Mouse (Mus musculus): ENCODE measurements around the gene Cnot2.
"Not testable (repeated sequence)": the region's sequence is repeated elsewhere in the genome, so short reads cannot be mapped to it uniquely, and the experiment has no call there.

Cnot2 gene

DNA sequence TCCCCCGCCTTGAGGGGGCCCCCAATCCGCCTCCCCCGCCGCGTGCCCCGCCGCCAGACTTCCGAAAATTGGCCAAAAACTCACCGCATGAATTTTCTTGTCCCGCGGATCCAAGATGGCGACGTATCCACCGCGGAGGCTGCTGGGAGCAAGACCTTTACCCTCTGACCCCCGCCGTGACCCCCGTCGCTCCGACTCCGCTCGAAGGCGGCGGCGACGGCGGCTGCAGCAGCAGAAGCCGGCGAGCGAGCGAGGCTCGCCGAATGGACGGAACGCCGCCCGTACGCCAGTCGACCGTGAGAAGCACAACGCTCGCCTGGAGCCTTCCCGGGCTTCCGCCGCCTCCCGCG is at the start of gene Cnot2:
TSS of gene Cnot2 (minus strand) at position 143 of the 350 bp plus-strand sequence.
- peak; percentile 47 for DNase-seq (ENCODE audit: low read depth)

DNA sequence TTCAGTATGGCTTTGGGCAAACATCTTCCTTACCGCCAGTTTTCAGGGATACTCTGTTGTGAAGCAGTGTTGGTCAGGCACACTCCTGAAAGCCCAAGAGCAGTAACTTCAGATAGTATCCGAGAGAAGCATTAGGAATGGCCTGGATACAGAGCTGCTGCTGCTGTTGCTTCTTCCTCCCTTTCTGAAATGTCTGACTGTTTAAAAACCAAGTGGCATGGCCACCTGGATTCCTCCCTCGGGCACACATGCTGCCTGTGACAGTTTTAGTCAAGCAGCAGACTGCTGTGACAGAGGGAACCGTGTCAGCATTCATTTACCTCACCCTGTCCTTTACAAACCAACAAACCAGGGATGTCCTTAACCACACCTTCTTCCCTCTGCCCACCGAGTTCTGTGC is 47.6 kb upstream of the Cnot2 start:
- no peak for DNase-seq (ENCODE audit: low read depth)

DNA sequence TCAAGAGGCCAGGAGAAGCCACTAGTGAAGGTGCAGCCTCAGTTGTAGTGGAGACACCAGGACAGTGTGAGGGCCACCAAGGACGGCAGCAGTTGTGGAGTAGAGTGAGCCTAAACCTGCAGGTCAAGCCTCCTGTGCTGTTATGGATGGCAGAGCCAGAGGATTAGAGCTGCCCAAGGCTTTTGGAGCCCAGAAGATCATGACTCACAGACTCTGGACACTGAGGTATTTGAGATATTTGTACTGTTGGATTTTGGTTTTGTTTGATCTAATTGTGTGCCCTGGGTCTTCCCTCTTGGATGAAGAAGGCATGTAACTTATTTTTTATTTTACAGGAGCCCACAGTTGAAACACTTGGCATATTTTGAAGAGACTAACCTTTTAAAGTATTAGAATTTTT is 44.7 kb upstream of the Cnot2 start:
- DNase-seq (ENCODE audit: low read depth), result no peak

DNA sequence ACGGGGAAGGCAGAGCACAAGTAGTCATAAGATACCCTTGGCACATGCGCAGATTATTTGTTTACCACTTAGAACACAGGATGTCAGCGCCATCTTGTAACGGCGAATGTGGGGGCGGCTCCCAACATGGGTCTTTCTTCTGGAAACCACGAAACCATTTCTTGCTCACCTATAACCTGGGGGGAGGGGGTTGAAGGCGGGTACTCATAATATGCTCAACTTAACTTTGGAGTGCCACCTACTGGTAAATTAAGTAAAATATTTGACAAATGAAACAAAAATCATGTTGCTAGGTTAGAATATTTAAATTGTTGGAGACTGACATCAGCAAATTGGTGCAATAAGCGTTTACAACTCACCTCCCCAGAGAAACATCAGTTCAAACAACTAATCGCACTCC is 31.9 kb upstream of the Cnot2 start:
- not testable (repeated sequence) for DNase-seq (ENCODE audit: low read depth)

DNA sequence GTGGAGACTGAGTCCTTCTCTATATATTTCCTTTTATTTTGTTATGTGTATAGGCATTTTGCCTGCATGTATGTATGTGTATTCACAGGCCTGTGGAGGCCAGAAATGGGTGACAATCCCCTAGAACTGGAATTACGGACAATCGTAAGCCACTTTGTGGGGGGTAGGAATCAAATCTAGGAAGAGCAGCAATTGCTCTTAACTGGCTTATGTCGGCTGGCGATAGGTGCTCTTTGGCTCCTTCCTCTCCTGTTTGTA is 23.5 kb upstream of the Cnot2 start:
- no peak for DNase-seq (ENCODE audit: low read depth)

DNA sequence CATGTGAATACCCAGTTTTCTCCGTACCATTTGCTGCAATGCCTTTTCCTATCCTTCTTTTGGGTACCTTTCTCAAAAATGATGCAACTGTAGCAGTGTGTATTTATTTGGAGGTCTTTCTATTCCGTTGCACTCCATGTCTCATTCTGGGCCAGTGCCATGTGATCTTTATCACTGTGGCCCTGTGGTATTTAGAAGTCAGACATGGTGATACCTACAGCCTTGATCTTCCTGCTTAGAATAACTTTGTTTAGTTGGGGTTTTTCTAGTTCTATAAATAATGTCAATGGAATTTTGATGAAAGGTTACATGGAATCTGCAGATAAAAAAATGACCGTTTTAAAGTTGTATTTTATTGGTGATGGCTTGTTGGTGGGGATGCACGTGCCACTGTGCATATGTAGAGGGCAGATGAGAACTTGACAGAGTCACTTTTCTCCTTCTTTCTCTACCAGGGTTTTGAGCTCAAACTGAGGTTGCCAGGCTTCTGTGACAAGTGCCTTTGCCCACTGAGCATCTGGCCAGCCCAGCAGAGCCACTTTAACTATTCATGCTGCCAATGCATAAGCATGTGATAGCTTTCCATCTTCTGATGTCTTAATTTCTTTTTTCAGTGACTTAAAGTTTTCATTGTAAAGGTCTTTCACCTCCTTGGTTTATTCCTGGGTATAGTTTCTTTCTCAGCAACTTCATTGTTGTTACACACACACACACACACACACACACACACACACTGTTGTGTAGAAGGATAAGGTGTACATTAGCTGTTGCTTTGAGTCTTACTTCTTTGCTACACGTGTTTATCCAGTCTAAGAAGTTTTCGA is 23.0 kb upstream of the Cnot2 start:
- no peak for DNase-seq (ENCODE audit: low read depth)

DNA sequence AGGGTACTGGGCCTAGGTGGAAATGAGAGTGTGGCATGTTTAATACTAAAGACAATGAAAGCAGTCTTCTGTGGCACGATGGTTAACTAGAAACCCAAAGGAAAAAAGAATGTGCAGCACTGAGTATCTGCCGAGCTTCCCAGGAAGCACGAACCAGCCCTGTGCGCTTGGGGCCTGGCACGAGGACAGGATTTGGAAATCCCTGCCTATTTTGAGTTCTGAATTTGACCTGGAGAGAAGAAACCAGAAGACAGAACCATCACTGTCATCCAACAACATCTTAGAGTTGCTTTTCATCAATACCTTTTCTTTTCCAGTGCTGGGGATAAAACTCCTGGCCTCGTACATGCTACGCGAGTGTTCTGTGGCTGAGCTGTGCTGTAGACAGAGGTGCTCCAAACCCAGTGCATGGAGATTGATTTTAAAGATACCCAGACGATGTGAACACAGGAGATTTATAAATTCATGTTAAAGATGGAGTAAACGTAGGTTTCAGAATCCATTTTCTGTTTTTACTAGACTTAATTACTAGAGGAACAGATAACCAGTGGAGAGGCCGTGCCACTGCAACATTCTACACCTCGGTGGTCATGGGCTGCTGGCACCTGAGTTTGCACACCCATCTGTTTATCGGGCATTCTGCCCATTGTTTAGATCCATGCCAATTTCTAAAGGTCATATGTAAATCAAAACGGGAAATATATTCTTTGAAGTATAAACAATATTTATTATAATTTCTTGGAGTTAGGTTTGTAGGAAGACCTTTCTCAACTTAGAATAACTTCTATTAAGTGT is 17.9 kb upstream of the Cnot2 start:
- DNase-seq (ENCODE audit: low read depth), result no peak

DNA sequence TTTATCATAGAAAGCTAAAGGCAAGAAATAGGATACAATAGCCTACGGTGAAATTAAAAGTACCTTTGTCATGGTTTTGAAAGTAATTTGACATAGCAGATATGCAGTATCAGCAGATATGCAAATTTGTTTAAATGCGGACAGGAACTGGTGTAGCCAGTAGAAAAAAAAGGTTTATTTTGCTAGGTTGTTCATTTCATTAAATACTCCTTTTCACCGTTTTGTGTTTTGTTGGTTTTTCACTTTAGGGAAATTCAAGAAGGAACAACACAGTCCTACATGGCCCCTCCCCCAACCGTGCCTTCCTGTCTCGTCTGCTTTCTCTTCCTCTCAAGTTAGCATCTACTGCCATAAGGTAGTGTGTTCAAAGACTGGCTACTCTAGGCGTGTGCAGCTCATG is 1.4 kb upstream of the Cnot2 start:
- DNase-seq (ENCODE audit: low read depth), result no peak

DNA sequence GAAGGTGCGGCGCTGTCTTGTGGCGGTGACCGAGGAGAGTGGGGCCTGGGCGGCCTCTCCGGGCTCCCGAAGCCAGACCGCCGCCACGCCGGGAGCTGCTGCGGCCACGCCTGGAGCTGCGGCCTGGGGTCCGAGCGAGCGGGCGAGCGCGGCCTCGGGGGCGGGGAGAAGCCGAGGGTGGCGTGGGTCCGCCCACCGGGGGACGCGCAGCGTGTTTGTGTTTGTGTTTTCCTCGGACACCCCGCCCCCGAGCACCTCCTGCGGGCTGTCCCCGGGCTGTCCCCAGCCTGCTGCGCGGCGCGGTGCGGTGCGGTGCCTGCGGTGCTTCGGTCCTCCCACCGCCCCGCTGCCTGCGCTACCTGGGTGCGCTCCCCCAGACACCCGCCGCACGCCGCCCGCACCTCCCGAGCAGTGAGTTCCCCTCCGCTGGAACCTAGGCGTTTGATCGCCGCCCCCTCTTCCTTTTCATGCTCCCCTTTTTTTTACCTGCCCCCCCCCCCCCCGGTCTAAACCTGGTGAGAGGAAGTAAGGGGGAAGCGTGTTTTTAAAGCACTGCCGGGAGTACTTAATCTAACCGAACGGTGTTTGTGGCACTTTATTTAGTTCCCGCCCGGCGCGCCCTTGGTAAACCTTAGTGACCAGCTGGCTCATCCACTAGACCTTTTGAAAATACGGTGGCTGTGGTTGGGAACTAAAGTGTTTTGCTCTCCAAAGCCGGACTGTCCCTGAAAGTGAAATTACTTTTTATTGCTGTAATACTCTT is 589 bp upstream of the Cnot2 start:
- no peak for DNase-seq (ENCODE audit: low read depth)

DNA sequence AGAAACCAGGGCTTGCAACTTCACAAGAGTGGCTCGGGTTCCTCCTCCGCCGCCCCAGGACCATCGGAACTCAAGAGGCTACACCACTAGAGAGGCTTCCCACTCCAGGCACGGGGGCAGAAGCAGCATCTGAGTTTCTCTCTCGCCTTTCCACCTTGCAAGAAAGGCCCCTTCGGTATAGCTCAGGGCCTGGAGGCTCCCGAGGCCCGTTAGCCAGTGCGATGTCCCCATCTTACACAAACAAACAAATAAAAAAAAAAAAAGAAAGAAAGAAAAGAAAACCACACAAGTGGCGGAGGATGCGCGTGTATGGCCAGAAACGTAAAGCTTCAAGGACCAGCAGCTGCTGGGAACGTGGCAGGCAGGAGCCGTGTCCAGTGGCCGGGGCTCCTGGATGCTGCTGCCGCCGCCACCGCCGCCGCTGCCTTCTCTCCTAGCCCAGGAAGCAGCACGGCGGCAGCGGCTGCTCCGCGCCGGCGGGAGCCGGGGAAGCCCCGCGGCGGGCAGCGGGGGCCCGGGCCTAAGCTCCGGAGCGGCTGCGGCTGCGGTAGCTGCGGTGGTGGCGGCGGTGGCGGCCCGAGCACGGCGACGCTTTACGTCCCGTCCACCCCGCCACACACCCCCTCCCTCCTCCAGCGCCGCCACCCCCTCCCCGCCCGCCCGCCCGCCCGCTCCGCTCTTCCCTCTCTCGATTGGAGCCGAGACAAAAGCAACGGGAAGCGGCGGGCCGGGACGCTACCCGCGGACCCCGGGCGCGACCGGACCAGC is 536 bp downstream of the Cnot2 start:
- no peak for DNase-seq (ENCODE audit: low read depth)

DNA sequence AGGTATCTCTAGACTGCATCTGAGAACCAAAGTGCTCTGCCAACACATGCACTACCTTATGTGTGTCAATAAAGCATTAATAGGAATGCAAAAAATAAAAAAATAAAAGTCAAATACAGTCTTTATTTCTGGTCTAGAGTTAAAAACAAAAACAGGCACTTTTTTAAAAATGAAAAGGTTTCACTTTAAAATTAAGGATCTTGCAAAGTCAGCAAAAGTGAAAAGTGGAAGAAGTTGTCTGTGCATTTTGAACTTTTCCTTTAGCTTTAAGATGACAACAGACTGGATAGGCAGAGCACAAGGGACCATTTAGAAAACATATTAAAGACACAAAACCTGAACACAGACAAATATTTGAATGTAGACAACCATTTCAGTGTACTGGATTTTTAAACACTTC is 1.8 kb downstream of the Cnot2 start:
- no peak for DNase-seq (ENCODE audit: low read depth)

DNA sequence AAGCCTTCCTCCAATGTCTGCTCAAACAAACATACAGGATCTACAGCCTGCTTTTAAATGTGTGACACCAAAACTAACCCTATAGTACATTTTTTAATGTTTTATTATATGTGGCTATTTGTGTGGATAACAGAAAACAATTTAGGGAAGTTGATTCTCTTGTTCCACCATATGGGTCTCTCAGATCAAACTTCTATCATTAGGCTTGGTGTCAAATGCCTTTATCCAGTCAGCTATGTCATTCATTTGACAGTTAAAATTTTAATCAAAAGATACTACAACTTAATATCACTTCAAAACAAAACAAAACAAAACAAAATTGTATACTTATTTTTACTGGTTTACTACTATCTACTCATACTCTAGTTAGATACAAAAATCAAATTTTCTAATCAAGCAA is 2.9 kb downstream of the Cnot2 start:
- DNase-seq (ENCODE audit: low read depth), result no peak

DNA sequence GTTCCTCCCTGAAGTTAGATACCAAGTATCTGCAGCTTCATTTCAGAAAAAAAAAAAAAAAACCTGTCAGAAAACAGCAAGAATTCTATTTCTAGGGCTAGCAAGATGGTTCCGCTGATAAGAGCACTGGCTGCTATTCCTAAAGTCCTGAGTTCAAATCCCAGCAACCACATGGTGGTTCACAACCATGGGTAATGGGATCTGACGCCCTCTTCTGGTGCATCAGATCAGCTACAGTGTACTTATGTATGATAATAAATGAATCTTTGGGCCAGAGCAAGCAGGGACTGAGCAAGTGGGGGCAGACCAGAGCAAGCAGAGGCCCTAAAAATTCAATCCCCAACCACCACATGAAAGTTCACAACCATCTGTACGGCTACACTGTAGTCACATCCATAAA is 4.1 kb downstream of the Cnot2 start:
- no peak for DNase-seq (ENCODE audit: low read depth)

DNA sequence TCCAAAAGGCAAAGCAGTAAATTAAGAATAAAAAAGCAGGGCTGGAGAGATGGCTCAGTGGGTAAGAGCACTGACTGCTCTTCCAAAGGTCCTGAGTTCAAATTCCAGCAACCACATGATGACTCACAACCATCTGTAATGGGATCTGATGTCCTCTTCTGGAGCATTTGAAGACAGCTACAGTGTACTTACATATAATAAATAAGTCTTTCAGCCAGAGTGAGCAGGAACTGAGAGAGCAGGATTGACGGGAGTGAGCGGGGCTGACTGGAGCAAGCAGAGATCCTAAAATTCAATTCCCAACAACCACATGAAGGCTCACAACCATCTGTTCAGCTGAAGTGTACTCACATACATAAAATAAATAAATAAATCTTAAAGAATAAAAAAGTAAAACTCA is 5.2 kb downstream of the Cnot2 start:
- not testable (repeated sequence) for DNase-seq (ENCODE audit: low read depth)

DNA sequence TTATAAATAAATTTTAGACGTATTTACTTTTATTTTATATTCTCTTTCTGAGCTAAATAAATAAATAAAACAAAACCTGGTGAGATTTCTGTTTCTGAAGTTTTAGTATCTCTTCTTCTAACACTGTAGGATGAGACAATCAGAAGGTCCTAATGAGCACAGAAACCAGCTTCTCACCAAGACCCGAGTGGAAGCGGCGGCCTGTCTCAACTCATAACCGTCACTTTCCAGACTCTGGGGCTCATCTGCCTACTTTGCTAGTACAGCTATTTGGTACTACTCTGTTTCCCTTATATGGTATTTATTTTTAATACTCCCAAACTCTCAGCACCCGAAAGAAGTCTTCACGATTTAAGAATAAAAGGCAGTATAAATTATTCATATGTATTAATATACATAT is 10.8 kb downstream of the Cnot2 start:
- DNase-seq (ENCODE audit: low read depth), result no peak

DNA sequence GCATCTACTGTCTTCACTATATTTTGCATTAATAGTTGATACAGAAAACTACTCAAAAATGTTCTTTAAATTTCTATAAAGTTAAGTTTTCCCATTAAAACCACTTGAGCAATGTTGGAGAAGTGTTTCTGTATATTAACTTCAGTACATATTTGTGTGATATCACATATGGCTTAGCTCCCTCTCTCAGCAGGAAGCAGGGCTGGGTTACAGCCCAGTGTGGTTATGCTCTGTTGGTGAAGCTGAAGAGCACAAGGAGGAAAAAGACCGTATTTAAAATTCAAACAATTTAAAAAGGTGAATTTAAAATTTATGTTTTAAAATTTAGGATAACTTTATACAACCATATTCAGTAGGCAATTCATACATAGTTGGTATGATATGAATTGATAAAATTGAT is 12.8 kb downstream of the Cnot2 start:
- DNase-seq (ENCODE audit: low read depth), result no peak

DNA sequence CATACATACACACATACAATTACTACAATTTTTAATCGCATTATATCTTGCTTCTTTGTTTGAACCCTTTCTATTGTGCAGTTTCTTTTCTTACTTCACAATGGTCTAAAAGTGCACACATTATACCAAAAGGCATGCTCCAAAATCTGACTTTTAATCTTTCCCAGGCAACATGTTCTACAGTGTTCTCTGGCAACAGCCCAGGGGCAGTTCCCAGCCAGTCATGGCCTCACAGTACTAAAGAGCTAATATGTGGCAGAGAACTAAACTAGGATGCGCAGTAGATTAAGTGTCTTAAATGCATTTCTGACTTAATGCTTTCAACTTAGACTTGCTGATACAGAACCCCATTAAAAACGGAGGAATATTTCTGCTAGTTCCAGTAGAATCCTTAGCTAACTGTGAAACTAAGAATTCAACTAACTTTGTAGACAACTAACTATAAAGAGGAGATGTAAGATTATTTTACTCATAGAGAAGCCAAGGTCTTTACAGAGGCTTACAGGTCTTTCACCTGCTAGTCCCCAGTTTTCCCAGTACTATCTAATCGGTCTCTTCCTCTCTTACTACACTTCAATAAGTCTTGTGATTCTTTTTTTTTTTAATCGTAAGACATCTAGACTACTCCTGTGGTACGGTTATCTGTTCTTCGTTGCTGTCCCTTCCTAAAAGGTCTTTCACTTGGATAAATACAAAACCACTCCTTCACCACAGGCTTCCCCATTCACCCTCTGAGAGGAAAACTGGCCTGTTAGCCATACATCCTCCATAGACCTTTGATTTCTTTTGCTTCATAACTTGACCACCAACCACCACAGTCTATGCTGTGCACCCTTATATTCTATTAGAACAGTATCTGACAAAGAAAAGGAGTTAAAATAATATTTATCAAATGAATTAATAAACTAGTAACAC is 13.6 kb downstream of the Cnot2 start:
- no peak for DNase-seq (ENCODE audit: low read depth)

DNA sequence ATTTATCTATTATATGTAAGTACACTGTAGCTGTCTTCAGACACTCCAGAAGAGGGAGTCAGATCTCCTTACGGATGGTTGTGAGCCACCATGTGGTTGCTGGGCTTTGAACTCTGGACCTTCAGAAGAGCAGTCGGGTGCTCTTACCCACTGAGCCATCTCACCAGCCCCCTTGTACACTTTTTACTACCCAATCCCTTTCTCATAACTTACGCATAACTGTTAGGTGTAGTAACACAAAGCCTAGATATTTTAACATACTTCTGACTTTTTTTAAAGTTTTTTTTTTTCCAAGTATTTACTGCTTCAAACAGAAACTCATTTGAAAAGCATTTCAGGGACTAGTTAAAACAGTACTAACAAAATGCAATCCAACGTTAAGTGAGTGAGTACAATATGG is 14.8 kb downstream of the Cnot2 start:
- DNase-seq (ENCODE audit: low read depth), result not testable (repeated sequence)

DNA sequence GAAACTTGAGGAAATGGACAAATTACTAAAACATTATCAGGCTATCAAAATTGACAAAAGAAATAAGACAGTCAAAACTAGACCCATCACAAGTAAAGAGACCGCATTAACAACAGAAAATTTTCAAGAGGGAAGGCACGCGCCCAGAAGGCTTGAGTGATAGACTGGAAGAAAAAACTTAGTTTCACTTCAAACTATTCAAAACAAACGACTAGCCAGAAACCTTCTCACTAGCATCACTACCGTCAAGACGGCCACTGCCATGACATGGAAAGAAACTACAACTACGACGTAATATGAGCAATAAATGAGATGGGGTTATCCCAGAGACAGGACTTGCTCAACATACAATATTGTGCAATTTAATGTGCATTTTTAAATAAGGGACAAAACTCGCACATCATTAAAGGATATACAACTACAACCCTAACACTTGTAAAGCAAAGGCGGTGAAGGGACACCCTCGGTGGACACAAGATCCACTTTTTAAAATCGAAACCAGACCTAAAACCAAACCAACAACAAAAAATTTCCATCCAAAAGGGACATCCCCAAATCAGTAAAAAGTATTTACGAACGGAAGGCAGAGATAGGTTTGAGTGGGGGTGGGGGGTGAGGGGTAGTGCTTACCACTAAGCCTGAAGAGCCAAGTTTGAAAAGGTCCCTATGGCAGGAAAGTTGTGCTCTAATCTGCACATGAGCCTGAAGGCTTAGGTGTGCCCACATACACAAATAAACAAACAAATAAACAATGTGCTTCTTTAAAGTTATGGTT is 16.3 kb downstream of the Cnot2 start:
- DNase-seq (ENCODE audit: low read depth), result no peak

DNA sequence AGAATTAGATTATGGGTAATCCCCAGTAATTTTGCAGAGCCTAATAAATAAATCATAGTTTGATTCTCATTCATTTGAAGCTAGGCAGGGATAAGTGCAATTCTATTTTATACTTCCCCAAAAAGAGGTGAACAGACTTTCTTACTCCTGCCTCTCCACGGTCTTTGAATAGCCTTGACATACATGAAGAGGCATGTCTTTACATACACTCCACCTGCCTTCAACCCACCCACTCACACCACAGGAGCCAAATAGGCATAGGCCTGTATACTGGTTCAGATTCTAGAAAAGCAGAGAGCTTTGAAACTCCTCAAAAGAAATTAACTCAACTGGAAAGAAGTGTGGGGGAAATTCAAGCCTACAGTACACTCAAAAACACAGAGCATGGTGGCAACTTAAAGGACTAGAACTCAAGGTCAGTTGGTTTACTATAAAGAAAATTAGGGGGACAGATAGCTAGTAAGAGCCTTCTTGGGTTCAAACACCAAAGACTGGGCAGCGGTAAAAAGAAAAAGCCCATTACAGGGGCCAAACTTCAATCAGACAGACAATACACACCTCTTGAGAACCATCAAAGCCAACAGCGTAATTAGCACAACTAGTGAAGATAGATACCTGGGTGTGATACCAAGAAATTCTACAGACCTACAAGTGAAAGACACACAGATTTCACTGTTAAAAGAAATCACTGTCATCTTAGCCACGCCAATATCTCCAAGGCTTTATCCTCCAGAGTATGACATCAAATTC is 18.4 kb downstream of the Cnot2 start:
- DNase-seq (ENCODE audit: low read depth), result no peak

Data from fibroblast of lung, adult 2 months (primary cell).